Mouse (Mus musculus): ENCODE results near the gene Fkbp1b. TPM values are rescaled to one million over a fixed set of nuclear protein-coding genes. Genes with fewer than 3 reads are reported as not detected.
A peak's percentile ranks its signal among the peaks of the same experiment; 100 is the strongest.

The Fkbp1b gene
- polyA plus RNA-seq, 1 experiment from 2014 or later, result 19.6 TPM

DNA sequence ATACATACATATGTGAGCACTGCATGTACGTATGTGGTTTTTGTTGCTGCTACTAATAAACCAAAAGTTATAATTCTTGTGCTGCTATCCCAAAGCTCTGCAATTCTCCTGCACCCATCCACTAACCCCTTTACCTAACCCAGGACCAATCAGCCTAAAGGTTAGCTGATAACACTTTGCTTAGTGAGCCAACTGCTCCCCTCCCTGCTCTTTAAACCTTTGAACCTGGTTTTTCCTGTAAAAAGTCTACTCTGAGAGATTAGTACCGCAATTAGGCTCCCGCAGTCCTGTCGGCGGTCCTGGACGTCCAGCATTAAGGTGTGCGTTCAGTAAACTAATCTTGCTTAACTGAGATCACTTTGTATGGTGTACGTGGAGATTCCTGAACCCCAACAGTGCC is 34.2 kb upstream of the Fkbp1b start:
- no peak for ATAC-seq (ENCODE audit: low FRiP score)
- Histone ChIP-seq H3K36me3 (ENCODE audit: control insufficient read depth, insufficient read depth, low read length) (no peaks in the 10 kb centered on the region), H3K9me3 (ENCODE audit: control insufficient read depth, low read length) (no peaks in the 10 kb centered on the region), H3K4me3 (ENCODE audit: low read depth, low read length) (no peak overlapping the region), H3K9ac (ENCODE audit: low read depth, low read length) (no peak overlapping the region), H3K27me3 (ENCODE audit: control insufficient read depth, insufficient read depth, low read length) (no peaks in the 10 kb centered on the region), H3K27ac (ENCODE audit: low read depth, low read length) (no peak overlapping the region), H3K4me2 (replicated peaks; ENCODE audit: low read depth, low read length) (no peak overlapping the region), H3K4me1 (replicated peaks; ENCODE audit: control insufficient read depth, insufficient read depth, low read length) (0 out of 2 replicates have a peak, but pooled peaks cover 4% of the 10 kb centered on the region)
- no peak for DNase-seq (ENCODE audit: low spot score)
- WGBS, result 93% methylated on average over 8 of the region's 8 CpGs

DNA sequence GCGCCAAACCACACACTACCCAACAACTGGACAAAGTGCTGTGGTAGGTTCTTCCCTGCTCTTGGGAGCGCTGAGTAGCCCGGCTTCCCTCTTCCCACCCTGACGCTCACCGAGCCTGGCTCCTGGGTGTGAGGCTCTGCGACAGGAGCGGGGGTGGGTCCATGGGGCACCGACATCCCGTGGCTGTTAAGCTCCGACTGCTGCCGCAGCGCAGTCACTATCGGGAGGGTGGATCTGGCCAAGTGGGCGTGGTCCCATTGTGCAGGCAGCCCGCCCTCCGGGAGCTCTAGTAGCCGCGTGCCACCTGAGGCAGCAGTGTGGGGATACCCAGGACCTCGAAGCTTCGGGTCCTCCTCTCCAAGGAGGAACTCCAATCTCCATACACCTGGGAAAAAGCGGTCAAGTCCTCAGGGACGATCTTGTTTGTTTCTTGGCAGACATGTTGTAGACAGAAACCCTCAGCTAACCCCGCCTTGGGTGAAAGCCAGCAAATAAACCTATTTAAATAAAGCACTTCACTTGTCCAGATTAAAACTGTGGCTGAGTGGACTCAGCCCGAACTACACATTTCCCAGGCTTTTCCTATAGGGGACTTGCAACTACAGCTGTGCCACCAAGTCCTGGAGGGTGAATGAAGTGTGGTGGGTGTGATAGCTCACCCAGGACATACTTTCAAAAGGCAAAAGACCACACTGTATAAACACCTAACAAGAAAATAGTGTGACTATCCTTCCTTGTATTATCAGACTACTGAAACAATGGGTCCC is 33.0 kb upstream of the Fkbp1b start, which contains the start of gene Mfsd2b:
Gene Mfsd2b, minus strand, starts transcription at position 199 of the 767 bp plus-strand sequence.
- H3K27me3 ChIP-seq (ENCODE audit: control insufficient read depth, insufficient read depth, low read length), result no peaks in the 10 kb centered on the region
- WGBS, result 6% methylated on average over 24 of the region's 24 CpGs
- H3K9ac ChIP-seq (ENCODE audit: low read depth, low read length), result peak within 1 kb of the TSS; percentile 53
- H3K4me1 ChIP-seq (replicated peaks; ENCODE audit: control insufficient read depth, insufficient read depth, low read length), result 0 out of 2 replicates have a peak, but pooled peaks cover 4% of the 10 kb centered on the region
- no peaks in the 10 kb centered on the region for H3K9me3 ChIP-seq (ENCODE audit: control insufficient read depth, low read length)
- peak; percentile 70 for DNase-seq (ENCODE audit: low spot score)
- H3K27ac ChIP-seq (ENCODE audit: low read depth, low read length), result no peak within 1 kb of the TSS
- H3K36me3 ChIP-seq (ENCODE audit: control insufficient read depth, insufficient read depth, low read length), result no peaks in the 10 kb centered on the region
- peak; percentile 92 for ATAC-seq (ENCODE audit: low FRiP score)
- peak within 1 kb of the TSS; percentile 30 for H3K4me3 ChIP-seq (ENCODE audit: low read depth, low read length)
- H3K4me2 ChIP-seq (replicated peaks; ENCODE audit: low read depth, low read length), result peak within 1 kb of the TSS; percentile 72

DNA sequence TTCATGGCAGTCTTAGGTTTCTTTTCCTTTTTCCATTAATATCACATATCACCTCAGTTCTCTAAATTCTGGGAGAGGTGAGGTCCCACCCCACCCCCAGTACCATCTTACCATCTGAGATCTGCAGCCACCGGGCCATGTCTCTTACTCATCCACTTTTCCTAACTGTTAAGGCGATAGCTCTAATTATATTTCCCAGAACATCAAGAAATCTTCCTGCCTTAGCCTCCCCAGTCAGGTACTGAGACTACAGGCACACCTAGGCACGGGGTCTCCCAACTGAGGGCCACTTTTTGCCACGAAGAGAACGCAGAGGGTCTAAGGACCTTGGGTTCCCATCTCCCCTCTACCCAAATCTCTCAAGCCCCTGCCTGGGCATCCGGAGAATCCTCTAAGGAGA is 32.1 kb upstream of the Fkbp1b start:
- no peak overlapping the region for H3K27ac ChIP-seq (ENCODE audit: low read depth, low read length)
- 0 out of 2 replicates have a peak, but pooled peaks cover 4% of the 10 kb centered on the region for H3K4me1 ChIP-seq (replicated peaks; ENCODE audit: control insufficient read depth, insufficient read depth, low read length)
- H3K4me3 ChIP-seq (ENCODE audit: low read depth, low read length), result no peak overlapping the region
- ATAC-seq (ENCODE audit: low FRiP score), result no peak
- no peak for DNase-seq (ENCODE audit: low spot score)
- no peak overlapping the region; the same call in 1 of the 2 replicates for H3K4me2 ChIP-seq (replicated peaks; ENCODE audit: low read depth, low read length)
- no peaks in the 10 kb centered on the region for H3K27me3 ChIP-seq (ENCODE audit: control insufficient read depth, insufficient read depth, low read length)
- H3K36me3 ChIP-seq (ENCODE audit: control insufficient read depth, insufficient read depth, low read length), result no peaks in the 10 kb centered on the region
- H3K9ac ChIP-seq (ENCODE audit: low read depth, low read length), result no peak overlapping the region
- no peaks in the 10 kb centered on the region for H3K9me3 ChIP-seq (ENCODE audit: control insufficient read depth, low read length)
- WGBS, result 80% methylated on average over 6 of the region's 6 CpGs

DNA sequence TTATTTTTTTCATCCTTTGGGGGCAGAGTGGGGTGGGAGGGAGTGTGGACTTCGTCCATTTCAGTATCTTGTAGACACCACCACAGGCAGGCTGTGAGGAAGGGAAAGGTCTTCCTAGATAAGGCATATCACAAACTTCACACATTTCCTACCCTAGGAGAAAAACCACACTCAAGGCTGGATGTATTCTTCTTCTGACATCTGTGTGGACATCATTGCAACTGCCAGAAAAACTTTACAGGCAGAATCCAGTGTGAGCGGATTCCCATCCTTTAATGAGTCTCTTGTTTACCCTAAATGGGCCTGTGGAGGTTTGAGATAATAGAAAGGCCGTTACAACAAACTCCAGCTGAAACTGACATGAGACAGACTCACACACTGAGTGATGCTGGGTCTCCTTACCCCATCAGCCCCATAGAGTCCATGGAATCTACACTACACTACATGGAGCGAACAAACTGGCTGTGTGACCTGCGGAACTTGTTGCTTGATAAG is 31.6 kb upstream of the Fkbp1b start:
- H3K4me2 ChIP-seq (replicated peaks; ENCODE audit: low read depth, low read length), result no peak overlapping the region
- H3K4me3 ChIP-seq (ENCODE audit: low read depth, low read length), result no peak overlapping the region
- H3K9ac ChIP-seq (ENCODE audit: low read depth, low read length), result no peak overlapping the region
- DNase-seq (ENCODE audit: low spot score) (no peak), ATAC-seq (ENCODE audit: low FRiP score) (no peak)
- no peaks in the 10 kb centered on the region for H3K9me3 ChIP-seq (ENCODE audit: control insufficient read depth, low read length)
- H3K27me3 ChIP-seq (ENCODE audit: control insufficient read depth, insufficient read depth, low read length), result no peaks in the 10 kb centered on the region
- 89% methylated on average over 5 of the region's 5 CpGs for WGBS
- 0 out of 2 replicates have a peak, but pooled peaks cover 4% of the 10 kb centered on the region for H3K4me1 ChIP-seq (replicated peaks; ENCODE audit: control insufficient read depth, insufficient read depth, low read length)
- no peak overlapping the region for H3K27ac ChIP-seq (ENCODE audit: low read depth, low read length)
- no peaks in the 10 kb centered on the region for H3K36me3 ChIP-seq (ENCODE audit: control insufficient read depth, insufficient read depth, low read length)

DNA sequence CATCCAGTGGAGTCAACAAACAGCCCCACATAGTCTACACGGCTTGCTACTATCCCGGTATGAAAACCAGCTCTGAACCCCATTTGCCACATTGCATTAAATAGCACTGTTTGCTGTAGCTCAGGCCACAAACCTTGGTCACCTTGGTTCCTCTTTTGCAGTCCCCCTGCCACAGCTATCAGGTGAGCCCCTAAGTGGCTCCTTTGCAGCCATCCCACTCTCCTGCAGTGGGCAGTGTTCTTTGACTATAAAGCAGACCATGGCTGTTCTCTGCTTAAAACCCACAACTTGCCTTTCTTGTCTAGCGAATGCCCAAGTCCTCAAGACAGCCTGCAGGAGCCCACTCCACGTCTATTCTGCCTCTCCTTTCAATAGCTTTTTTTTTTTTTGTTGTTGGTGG is 30.9 kb upstream of the Fkbp1b start:
- Histone ChIP-seq H3K27me3 (ENCODE audit: control insufficient read depth, insufficient read depth, low read length) (no peaks in the 10 kb centered on the region), H3K9ac (ENCODE audit: low read depth, low read length) (no peak overlapping the region), H3K27ac (ENCODE audit: low read depth, low read length) (no peak overlapping the region), H3K4me3 (ENCODE audit: low read depth, low read length) (no peak overlapping the region), H3K4me2 (replicated peaks; ENCODE audit: low read depth, low read length) (no peak overlapping the region), H3K4me1 (replicated peaks; ENCODE audit: control insufficient read depth, insufficient read depth, low read length) (0 out of 2 replicates have a peak, but pooled peaks cover 4% of the 10 kb centered on the region), H3K36me3 (ENCODE audit: control insufficient read depth, insufficient read depth, low read length) (no peaks in the 10 kb centered on the region), H3K9me3 (ENCODE audit: control insufficient read depth, low read length) (no peaks in the 10 kb centered on the region)
- ATAC-seq (ENCODE audit: low FRiP score) (no peak), DNase-seq (ENCODE audit: low spot score) (no peak)
- WGBS, result 55% methylated on average over 4 of the region's 4 CpGs

DNA sequence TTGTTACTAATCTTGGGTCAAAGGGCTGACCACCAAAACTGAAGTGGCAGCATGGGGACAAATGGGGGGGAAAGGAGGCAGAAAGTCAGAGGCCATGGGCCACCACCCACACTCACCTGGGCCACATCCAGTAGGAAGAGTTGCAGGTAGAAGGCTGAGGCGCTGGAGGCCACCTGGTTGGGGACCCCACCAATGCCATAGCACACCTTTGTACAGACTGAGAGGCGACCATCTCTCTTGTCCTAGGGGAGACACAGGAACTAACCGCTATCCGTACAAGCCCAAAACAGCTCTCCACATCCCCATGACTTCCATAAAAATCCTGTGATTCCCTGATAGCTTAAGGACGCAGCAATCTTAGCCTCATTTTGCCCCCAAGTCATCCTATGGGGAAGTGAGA is 29.9 kb upstream of the Fkbp1b start:
- Histone ChIP-seq H3K27ac (ENCODE audit: low read depth, low read length) (no peak overlapping the region), H3K9ac (ENCODE audit: low read depth, low read length) (no peak overlapping the region), H3K36me3 (ENCODE audit: control insufficient read depth, insufficient read depth, low read length) (no peaks in the 10 kb centered on the region), H3K4me3 (ENCODE audit: low read depth, low read length) (no peak overlapping the region), H3K27me3 (ENCODE audit: control insufficient read depth, insufficient read depth, low read length) (no peaks in the 10 kb centered on the region), H3K4me1 (replicated peaks; ENCODE audit: control insufficient read depth, insufficient read depth, low read length) (0 out of 2 replicates have a peak, but pooled peaks cover 4% of the 10 kb centered on the region), H3K4me2 (replicated peaks; ENCODE audit: low read depth, low read length) (no peak overlapping the region), H3K9me3 (ENCODE audit: control insufficient read depth, low read length) (no peaks in the 10 kb centered on the region)
- WGBS, result 90% methylated on average over 5 of the region's 5 CpGs
- ATAC-seq (ENCODE audit: low FRiP score), result no peak
- no peak for DNase-seq (ENCODE audit: low spot score)

DNA sequence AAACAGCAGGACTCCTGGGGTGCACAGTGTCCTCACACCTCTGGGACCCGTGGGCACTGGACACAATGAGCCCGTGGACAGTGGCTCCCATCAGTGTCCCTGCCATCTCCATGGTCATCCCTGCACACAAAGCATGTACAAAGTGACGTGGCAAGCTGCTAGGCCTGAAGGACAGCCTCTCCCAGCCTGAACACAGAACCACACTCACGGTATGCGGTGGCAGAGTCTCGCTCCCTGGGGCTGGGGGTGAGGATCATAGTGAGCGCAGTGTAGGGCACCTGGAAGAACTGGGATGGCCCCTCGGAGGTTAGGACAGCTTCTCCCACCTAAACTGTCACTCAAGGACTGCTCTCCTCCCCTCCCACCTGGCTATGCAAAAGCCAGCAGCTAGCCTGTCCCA is 27.5 kb upstream of the Fkbp1b start:
- Histone ChIP-seq H3K9ac (ENCODE audit: low read depth, low read length) (no peak overlapping the region), H3K4me1 (replicated peaks; ENCODE audit: control insufficient read depth, insufficient read depth, low read length) (no peaks in the 10 kb centered on the region), H3K27ac (ENCODE audit: low read depth, low read length) (no peak overlapping the region), H3K9me3 (ENCODE audit: control insufficient read depth, low read length) (no peaks in the 10 kb centered on the region), H3K4me3 (ENCODE audit: low read depth, low read length) (no peak overlapping the region), H3K36me3 (ENCODE audit: control insufficient read depth, insufficient read depth, low read length) (no peaks in the 10 kb centered on the region), H3K4me2 (replicated peaks; ENCODE audit: low read depth, low read length) (no peak overlapping the region), H3K27me3 (ENCODE audit: control insufficient read depth, insufficient read depth, low read length) (no peaks in the 10 kb centered on the region)
- WGBS, result 85% methylated on average over 8 of the region's 8 CpGs
- no peak for DNase-seq (ENCODE audit: low spot score)
- ATAC-seq (ENCODE audit: low FRiP score), result no peak

DNA sequence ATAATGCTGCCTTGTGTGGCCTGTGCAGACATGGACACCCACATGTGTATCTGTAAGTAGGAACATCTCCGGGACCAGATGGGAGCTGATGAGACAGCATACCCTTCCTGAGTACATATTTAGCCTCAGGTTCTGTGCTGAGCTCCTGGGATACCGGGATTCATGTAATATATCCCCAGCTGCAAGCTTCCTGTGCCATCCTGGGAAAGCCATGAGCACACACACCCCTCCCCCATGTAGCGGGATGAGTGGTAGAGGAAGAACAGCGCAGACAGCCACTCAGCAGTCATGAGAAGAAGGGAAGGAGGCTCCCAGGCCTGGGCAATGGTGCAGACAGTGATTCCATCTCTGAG is 22.9 kb upstream of the Fkbp1b start:
- H3K4me3 ChIP-seq (ENCODE audit: low read depth, low read length), result no peak overlapping the region
- H3K36me3 ChIP-seq (ENCODE audit: control insufficient read depth, insufficient read depth, low read length), result no peaks in the 10 kb centered on the region
- DNase-seq (ENCODE audit: low spot score), result no peak
- no peaks in the 10 kb centered on the region for H3K4me1 ChIP-seq (replicated peaks; ENCODE audit: control insufficient read depth, insufficient read depth, low read length)
- H3K4me2 ChIP-seq (replicated peaks; ENCODE audit: low read depth, low read length), result no peak overlapping the region; the same call in 1 of the 2 replicates
- no peak overlapping the region for H3K9ac ChIP-seq (ENCODE audit: low read depth, low read length)
- no peaks in the 10 kb centered on the region for H3K9me3 ChIP-seq (ENCODE audit: control insufficient read depth, low read length)
- no peaks in the 10 kb centered on the region for H3K27me3 ChIP-seq (ENCODE audit: control insufficient read depth, insufficient read depth, low read length)
- H3K27ac ChIP-seq (ENCODE audit: low read depth, low read length), result no peak overlapping the region
- WGBS, result 91% methylated on average over 4 of the region's 4 CpGs
- 0 out of 2 replicates have a peak, but pooled peaks have one; percentile 21 for ATAC-seq (ENCODE audit: low FRiP score)
